Mouse (Mus musculus) liver, adult (tissue): ENCODE measurements at regions not wholly inside any gene's neighbourhood (a gene's known extent, or its start where the extent isn't known, plus 50 kb on each side); places are given as distances from the start of the nearest gene placed in this dataset.
A peak's percentile ranks its signal among the peaks of the same experiment; 100 is the strongest.

ENCODE experiments used
- GATA4 ChIP-seq: IDR thresholded peaks from 2 replicates; pipeline ENCODE4 v1.6.1; 2014; ENCODE audit warnings: mild to moderate bottlenecking, low read length; ENCODE audit not compliant: insufficient replicate concordance

DNA sequence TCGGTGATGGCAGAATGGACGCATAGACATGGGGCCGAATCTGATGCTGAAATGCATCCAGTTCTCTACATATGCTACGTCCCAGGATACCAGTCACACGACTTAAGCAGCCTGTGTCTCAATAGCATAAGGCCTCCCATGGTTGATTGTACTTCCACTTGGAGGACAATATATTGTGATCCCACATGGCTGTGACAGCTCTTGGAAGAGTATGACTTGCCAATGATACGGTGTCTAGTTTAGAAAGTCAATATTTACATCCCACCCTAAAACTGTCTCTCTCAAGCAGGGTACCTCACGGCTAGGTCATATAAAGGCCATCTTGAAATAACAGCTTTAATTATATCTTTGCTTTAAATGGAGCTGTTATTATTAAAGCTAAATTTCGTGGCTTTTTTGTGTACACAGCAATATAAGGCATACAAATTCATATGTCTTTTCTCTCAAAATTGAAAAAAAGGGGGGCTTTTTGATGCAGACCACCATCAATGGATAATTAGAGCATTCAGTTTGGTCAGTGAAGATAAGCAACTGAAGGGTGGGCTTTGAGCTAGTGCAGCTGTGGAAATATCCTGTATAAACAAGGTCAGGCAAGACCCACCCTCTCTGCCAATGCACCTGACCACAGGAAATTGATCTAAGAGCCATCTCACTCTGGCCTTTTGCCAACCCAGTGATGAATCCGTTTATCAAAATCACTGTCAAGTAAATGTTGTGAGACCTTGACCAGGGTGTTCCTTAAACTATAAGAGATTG is 551.9 kb upstream of the Map3k7 start:
- TF ChIP-seq GATA4, result no peak

GRCm38 (mm10) chr4:31417161-31417560 is 546.7 kb upstream of the Map3k7 start:
- no peak for TF ChIP-seq GATA4

DNA sequence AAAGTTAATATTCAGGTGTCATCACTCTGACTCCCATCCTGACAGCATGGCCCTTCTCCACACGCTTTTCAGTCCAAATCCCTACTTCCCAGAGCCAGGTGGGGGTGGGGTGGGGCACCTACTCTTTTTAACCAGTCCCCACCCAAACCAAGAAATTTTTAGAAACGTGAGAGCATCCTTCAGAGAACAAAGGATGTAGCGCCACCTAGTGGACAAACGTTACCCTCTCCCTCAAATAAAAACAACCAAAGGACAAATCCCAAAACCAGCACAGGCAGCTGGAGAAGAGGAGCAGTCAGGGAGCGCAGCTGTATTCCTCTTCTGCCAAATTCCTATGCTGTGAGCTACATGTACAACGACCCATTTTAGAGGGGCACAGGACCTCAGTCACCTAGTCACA is 544.7 kb upstream of the Map3k7 start:
- TF ChIP-seq GATA4, result no peak

DNA sequence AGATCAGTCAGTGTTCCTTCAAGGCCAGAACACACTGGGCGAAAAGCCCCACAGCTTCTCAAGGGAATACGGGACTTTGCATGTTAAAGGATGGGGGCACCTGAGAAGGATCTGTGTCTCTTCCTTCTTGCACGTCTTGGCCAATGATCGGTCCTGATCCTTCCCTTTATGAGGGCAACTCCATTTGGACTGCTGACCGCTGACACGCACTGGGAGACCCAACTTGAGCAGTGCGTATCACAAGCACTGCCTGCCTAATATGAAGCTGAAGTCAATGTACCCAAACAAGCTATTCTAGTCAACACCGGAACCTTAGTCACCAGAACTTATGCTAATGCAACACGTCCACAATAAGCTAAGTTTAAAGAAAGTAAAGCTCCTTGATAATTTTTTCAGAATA is 543.7 kb upstream of the Map3k7 start:
- TF ChIP-seq GATA4, result no peak

DNA sequence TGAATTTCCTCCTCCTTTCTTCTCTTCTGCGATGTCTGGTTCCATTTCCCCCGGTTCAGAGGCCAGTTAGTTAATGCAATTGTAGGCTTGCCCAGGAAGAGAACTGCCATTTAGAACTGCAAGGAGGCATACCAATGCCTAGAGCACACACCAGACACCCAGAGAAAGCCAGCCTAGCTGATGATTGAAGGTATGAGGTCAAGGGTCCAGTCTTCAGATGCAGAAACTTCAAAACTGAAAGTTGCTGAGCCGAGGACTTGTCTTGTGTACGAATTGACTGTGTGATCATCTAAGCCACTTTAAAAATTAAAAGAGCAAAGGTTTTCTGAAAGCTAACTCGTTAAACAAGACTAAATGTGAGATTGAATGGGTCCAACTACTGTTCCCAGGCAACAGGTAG is 542.5 kb upstream of the Map3k7 start:
- TF ChIP-seq GATA4, result no peak

DNA sequence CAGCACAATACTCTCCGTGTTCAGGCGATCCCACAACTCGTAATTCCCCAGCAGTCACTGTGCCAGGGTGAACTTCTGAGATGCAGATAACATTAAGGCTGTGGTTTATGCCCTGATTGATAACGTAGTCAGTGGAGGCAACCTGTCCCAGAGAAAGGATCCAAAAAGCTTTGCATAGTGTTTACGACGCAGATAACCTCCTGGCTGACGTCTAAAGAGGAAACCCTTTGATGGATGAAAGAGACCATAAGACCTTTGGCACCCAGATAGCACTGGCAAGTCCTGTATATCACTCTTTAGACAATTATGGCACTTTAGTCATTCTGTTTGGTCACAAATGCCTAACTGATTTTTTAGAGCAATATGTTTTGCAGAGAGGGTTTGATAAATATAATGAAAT is 538.8 kb upstream of the Map3k7 start:
- 0 out of 2 replicates have a peak, but pooled peaks have one; percentile 15 for TF ChIP-seq GATA4

DNA sequence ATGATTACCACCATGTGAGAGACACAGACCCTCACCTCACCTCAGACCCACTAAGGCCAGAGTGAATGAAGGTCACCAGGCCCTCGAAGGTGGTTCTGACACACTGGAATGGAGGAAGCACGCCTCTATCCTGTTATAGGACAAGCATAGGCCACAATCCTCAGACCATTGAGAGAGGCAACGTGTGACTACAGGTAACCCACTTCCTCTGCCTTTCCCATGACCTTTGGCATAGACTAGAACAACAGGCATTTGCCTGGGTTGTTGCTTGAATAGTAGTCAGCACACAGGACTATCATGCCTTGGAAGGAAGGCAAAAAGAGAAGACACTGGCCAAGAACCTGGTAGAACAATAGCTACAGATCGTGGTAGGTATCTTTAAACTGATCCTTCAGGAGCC is 538.2 kb upstream of the Map3k7 start:
- no peak for TF ChIP-seq GATA4

GRCm38 (mm10) chr4:31426169-31427030 is 537.5 kb upstream of the Map3k7 start:
- peak; percentile 82; the same call in 1 of the 2 replicates for TF ChIP-seq GATA4

- TF ChIP-seq GATA4, result no peak
Observed at GRCm38 (mm10) chr4:31433943-31434342, 530.0 kb upstream of the Map3k7 start.

GRCm38 (mm10) chr4:31454898-31455297 is 509.0 kb upstream of the Map3k7 start:
- TF ChIP-seq GATA4, result no peak

DNA sequence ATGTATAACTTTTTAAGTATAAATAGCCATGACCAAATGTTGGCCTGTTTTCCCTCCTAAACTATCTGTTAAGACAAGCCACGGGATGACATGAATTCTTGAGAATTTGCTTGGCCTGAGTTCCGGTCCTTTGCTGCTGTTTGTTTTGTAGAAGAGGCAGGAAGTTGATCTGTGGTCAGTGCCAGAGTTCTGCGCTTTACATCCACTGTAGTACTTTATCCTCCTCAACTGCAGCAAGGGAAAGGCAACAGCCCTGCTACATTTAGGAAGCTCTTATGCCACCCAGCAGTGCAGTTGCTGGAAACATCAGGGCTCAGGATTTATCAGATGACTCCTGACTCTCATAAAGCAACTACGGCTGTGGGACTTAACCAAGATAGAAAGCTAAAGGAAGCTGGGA is 508.4 kb upstream of the Map3k7 start:
- no peak; the same call in 1 of the 2 replicates for TF ChIP-seq GATA4

DNA sequence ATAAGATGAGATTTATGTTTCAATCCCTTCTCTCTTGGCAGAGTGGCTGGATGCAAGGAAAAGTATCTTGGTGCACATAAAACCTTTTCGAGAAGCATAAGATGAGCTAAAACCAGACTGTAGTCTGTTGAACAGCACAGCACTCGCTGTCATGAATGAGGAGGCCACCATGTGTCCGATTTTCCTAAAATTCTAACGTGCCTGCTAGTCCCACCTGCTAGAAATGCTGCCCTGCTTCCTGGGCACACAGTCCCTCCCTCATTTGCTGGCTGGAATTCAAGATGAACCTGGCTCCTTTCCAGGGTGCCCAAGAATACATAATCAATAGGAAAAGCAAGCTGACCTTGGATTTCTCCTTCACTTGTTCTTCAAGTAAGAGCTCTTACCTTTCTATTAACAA is 501.4 kb upstream of the Map3k7 start:
- TF ChIP-seq GATA4, result no peak

- TF ChIP-seq GATA4, result no peak
Observed at GRCm38 (mm10) chr4:31463130-31463698, 500.7 kb upstream of the Map3k7 start.

DNA sequence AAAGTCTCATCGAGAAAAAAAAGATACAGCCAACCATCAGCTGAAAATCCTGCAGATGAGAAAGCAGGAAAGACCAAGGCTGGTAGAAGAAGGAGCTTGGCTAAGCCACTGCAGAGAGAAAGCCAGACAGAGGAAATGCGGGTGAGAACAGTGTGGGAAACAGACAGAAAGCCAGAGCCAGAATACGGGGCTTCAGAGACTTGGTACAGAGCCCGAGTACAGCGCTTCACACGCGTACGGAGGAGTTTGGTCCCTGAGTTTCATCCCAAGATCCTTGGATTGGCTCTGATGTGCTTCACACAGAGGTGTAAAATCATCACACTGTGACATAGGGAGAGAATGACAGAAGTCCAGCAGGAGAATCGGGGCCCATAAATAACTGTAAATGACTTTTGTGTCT is 495.6 kb upstream of the Map3k7 start:
- no peak for TF ChIP-seq GATA4

DNA sequence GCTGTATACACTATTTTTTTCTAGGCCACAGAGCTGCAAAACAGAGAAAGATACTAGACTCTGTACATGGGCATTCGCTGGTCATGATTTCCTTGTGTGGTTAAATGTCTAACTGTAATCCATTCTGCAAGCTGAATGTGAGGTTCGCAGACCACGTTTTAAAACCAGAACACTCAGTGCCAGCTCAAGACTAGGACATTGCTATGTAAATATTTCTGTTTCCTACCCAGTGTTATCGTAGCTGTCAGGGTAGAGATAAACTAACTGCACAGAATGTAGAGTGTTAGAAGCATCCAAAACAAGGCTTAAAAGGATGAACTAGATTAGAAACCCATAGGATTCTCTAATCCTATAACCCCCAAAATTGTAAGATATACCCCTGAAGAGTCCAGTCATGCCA is 494.1 kb upstream of the Map3k7 start:
- TF ChIP-seq GATA4, result no peak

DNA sequence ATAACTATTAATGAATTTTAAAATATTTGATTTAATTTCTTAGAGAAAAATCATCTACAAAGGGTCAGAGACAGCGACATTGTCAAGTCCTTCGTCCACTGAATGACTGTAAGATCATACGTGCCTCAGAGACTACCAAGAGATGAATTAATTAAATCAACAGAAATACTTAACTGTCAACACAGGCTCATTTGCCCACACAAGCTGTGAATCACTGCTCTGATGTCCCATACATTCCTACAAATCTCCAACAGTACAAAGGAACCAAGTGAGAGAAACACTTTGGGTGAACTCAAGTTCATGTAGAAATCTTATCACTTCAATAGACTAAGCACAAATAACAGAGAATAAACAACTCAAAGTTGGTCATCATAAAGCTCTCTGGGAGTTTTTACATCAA is 471.4 kb upstream of the Map3k7 start:
- TF ChIP-seq GATA4, result no peak
